Mouse (Mus musculus) MN1 (cell line): ENCODE results near the gene Diras1.

Source experiments
- DNase-seq: peaks from one replicate; pipeline ENCODE4 v3.0.0-alpha.2; 2016; ENCODE audit warnings: low spot score

Gene Diras1

DNA sequence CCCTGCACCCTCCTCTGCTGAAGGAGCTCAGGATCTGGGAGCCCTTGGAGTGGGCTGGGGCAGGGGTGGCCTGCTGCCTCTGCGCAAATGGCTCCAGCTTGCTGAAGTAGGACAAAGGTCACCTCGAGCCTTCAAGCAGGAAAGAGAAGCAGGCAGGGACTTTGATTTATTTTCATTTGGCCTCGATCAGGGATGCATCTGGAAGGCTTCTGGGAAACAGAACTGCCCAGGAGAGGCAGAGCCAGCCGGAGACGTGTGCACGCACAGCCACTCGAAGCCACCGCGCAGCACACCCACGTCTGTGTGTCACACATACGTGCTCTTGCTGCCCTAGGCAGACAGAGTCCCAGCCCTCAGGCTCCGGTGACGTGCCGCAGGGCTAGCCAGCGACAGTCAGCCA is 53.9 kb downstream of the Diras1 start:
- no peak for DNase-seq

DNA sequence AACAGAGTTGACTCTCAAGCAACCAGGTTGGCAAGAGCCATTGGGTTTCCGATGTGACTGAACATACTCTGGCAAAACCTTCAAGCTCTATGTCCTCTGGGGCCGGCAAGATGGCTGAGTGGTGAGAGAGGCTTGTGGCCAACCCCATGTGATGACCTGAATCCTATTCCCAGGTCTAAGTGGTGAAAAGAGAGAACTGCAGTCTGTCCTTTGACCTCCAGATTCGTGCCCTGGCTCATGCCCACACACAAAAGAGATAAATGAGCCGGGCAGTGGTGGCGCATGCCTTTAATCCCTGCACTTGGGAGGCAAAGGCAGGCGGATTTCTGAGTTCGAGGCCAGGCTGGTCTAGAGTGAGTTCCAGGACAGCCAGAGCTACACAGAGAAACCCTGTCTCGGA is 55.3 kb downstream of the Diras1 start:
- no peak for DNase-seq
